Mouse (Mus musculus) neutrophil, adult 59 days (primary cell): Measurements from ENCODE around the gene Gm11554. TPM values are rescaled to one million over a fixed set of nuclear protein-coding genes. Genes with fewer than 3 reads are reported as not detected.

Source experiments
- total RNA-seq, 2 experiments: library from RNA; stranded (reverse); gene quantifications; 1 replicate in 1 of 2; 2 replicates in 1 of 2; pipeline ENCODE4 v1.2.4; 2023

The Gm11554 gene
- total RNA-seq, result not detected

GRCm38 (mm10) chr11:99804346-99804745, at the start of gene Gm11554:
Gm11554 (minus strand) TSS chr11:99804446.

GRCm38 (mm10) chr11:99851508-99851907, 47.3 kb upstream of the Gm11554 start, which contains the start of gene Krtap4-16:
Krtap4-16 (minus strand) TSS chr11:99851608.

GRCm38 (mm10) chr11:99837966-99838365, 33.7 kb upstream of the Gm11554 start, which contains the start of gene 2300003K06Rik:
2300003K06Rik (minus strand) TSS chr11:99838066.

GRCm38 (mm10) chr11:99815566-99815965, 11.3 kb upstream of the Gm11554 start, which contains the start of gene Gm11564:
Gm11564 (minus strand) TSS chr11:99815666.

GRCm38 (mm10) chr11:99809792-99810191, 5.5 kb upstream of the Gm11554 start, which contains the start of gene Krtap4-13:
Krtap4-13 (minus strand) TSS chr11:99809892.

GRCm38 (mm10) chr11:99798832-99799231, 5.4 kb downstream of the Gm11554 start, which contains the start of gene Gm11569:
Gm11569 (minus strand) TSS chr11:99798932.

GRCm38 (mm10) chr11:99793367-99793766, 10.9 kb downstream of the Gm11554 start, which contains the start of gene Gm11596:
Gm11596 (minus strand) TSS chr11:99793467.

GRCm38 (mm10) chr11:99784900-99785299, 19.3 kb downstream of the Gm11554 start, which contains the start of gene Krtap4-9:
Krtap4-9 (plus strand) TSS chr11:99785200.

GRCm38 (mm10) chr11:99780604-99781003, 23.6 kb downstream of the Gm11554 start, which contains the start of gene Krtap4-8:
Krtap4-8 (minus strand) TSS chr11:99780704.

GRCm38 (mm10) chr11:99772813-99773212, 31.4 kb downstream of the Gm11554 start, which contains the start of gene Gm11595:
Gm11595 (minus strand) TSS chr11:99772913.

Other genes with a start within 250 kb of the Gm11554 start
- not detected for gene Krtap3-2, start 247.6 kb downstream of the Gm11554 start, total RNA-seq
- not detected for gene Gm11939, start 245.0 kb downstream of the Gm11554 start, total RNA-seq
- not detected for gene Krtap3-1, start 237.8 kb downstream of the Gm11554 start, total RNA-seq
- gene Krtap1-5, start 223.4 kb downstream of the Gm11554 start, total RNA-seq, result not detected
- not detected for gene Krtap1-4, start 220.8 kb downstream of the Gm11554 start, total RNA-seq
- not detected for gene Krtap1-3, start 213.1 kb downstream of the Gm11554 start, total RNA-seq
- gene Krtap9-3, start 206.3 kb downstream of the Gm11554 start, total RNA-seq, result not detected
- not detected for gene Gm11938, start 201.1 kb downstream of the Gm11554 start, total RNA-seq
- not detected for gene Gm11937, start 194.3 kb downstream of the Gm11554 start, total RNA-seq
- gene Krtap2-4, start 189.6 kb downstream of the Gm11554 start, total RNA-seq, result not detected
- not detected for gene Gm11562, start 184.0 kb downstream of the Gm11554 start, total RNA-seq
- not detected for gene Krtap4-1, start 176.2 kb downstream of the Gm11554 start, total RNA-seq
- gene Krtap4-2, start 169.4 kb downstream of the Gm11554 start, total RNA-seq, result not detected
- not detected for gene Krtap4-7, start 160.4 kb downstream of the Gm11554 start, total RNA-seq
- not detected for gene Gm11555, start 154.2 kb downstream of the Gm11554 start, total RNA-seq
- not detected for gene Gm11563, start 145.5 kb downstream of the Gm11554 start, total RNA-seq
- gene Krtap4-6, start 138.5 kb downstream of the Gm11554 start, total RNA-seq, result not detected
- gene Gm14190, start 113.7 kb downstream of the Gm11554 start, total RNA-seq, result not detected
- gene Gm14180, start 70.2 kb downstream of the Gm11554 start, total RNA-seq, result not detected
- not detected for gene Gm11595, start 31.5 kb downstream of the Gm11554 start, total RNA-seq
- not detected for gene Krtap4-8, start 23.7 kb downstream of the Gm11554 start, total RNA-seq
- not detected for gene Krtap4-9, start 19.2 kb downstream of the Gm11554 start, total RNA-seq
- gene Gm11596, start 11.0 kb downstream of the Gm11554 start, total RNA-seq, result not detected
- gene Gm11569, start 5.5 kb downstream of the Gm11554 start, total RNA-seq, result not detected
- not detected for gene Krtap4-13, start 5.4 kb upstream of the Gm11554 start, total RNA-seq
- gene Gm11564, start 11.2 kb upstream of the Gm11554 start, total RNA-seq, result not detected
- gene 2300003K06Rik, start 33.6 kb upstream of the Gm11554 start, total RNA-seq, result not detected
- not detected for gene Krtap4-16, start 47.2 kb upstream of the Gm11554 start, total RNA-seq
- not detected for gene Gm11568, start 53.5 kb upstream of the Gm11554 start, total RNA-seq
- not detected for gene Gm11559, start 60.0 kb upstream of the Gm11554 start, total RNA-seq
- not detected for gene Krtap9-1, start 68.9 kb upstream of the Gm11554 start, total RNA-seq
- not detected for gene Gm11567, start 74.7 kb upstream of the Gm11554 start, total RNA-seq
- gene Krtap31-1, start 103.5 kb upstream of the Gm11554 start, total RNA-seq, result not detected
- not detected for gene Gm11565, start 110.3 kb upstream of the Gm11554 start, total RNA-seq
- gene Krtap31-2, start 131.8 kb upstream of the Gm11554 start, total RNA-seq, result not detected
- not detected for gene Krtap9-5, start 144.0 kb upstream of the Gm11554 start, total RNA-seq
- not detected for gene Krtap29-1, start 174.6 kb upstream of the Gm11554 start, total RNA-seq
- gene Krtap16-1, start 182.2 kb upstream of the Gm11554 start, total RNA-seq, result not detected
- not detected for gene Krtap17-1, start 189.5 kb upstream of the Gm11554 start, total RNA-seq
- not detected for gene Krt33a, start 211.8 kb upstream of the Gm11554 start, total RNA-seq
- not detected for gene Krt33b, start 225.4 kb upstream of the Gm11554 start, total RNA-seq
- gene Krt34, start 237.1 kb upstream of the Gm11554 start, total RNA-seq, result not detected
- not detected for gene Krt31, start 246.1 kb upstream of the Gm11554 start, total RNA-seq